Mouse (Mus musculus) embryonic fibroblast, embryonic 13.5 days (primary cell): ENCODE results near the gene Kctd10. TPM values are rescaled to one million over a fixed set of nuclear protein-coding genes. Genes with fewer than 3 reads are reported as not detected.
A peak's percentile ranks its signal among the peaks of the same experiment; 100 is the strongest.

Experiments
- H3K27ac ChIP-seq: 2 replicates; pipeline ENCODE4 v1.5.1; 2012; ENCODE audit warnings: low read length, control low read depth, inconsistent platforms; ENCODE audit not compliant: insufficient read depth
- H3K4me1 ChIP-seq: 2 replicates; pipeline ENCODE4 v1.6.1; 2011; ENCODE audit warnings: low read length; ENCODE audit not compliant: control insufficient read depth, insufficient read depth
- H3K4me3 ChIP-seq: 2 replicates; pipeline ENCODE4 v1.5.1; 2011; ENCODE audit warnings: mild to moderate bottlenecking, control low read depth, low read length; ENCODE audit not compliant: insufficient read depth
- CTCF ChIP-seq: IDR thresholded peaks from 2 replicates; pipeline ENCODE4 v1.5.1; 2011; ENCODE audit warnings: mild to moderate bottlenecking, control low read depth, low read length, moderate library complexity, borderline replicate concordance; ENCODE audit not compliant: insufficient read depth
- POLR2A ChIP-seq: IDR thresholded peaks from 2 replicates; pipeline ENCODE4 v1.6.1; 2011; ENCODE audit warnings: low read depth, mild to moderate bottlenecking, control low read depth, low read length, moderate library complexity
- polyA plus RNA-seq: library from polyadenylated mRNA; stranded (reverse); fragments of >200 nt; gene quantifications from 2 replicates; pipeline ENCODE4 v1.2.4, GENCODE M21; 2011; ENCODE audit warnings: low read depth; ENCODE audit not compliant: missing spikeins, insufficient read length

The Kctd10 gene
- polyA plus RNA-seq, 1 experiment, result 165 TPM

- TF ChIP-seq POLR2A (no peak), CTCF (no peak)
- Histone ChIP-seq H3K4me3 (no peak overlapping the region), H3K27ac (no peak overlapping the region), H3K4me1 (no peaks in the 10 kb centered on the region)
These were observed 21.5 kb downstream of the Kctd10 start for GRCm38 (mm10) chr5:114358833-114359232.

- Histone ChIP-seq H3K4me3 (no peak overlapping the region), H3K27ac (peak overlapping the region; percentile 89), H3K4me1 (no peaks in the 10 kb centered on the region)
- peak; percentile 41; the same call in 1 of the 2 replicates for TF ChIP-seq POLR2A
- no peak for TF ChIP-seq CTCF
These were observed 23.2 kb downstream of the Kctd10 start for GRCm38 (mm10) chr5:114356936-114357751.

- Histone ChIP-seq H3K4me3 (no peak overlapping the region), H3K27ac (peak overlapping the region; percentile 89), H3K4me1 (no peaks in the 10 kb centered on the region)
- no peak for TF ChIP-seq POLR2A
- TF ChIP-seq CTCF, result peak; percentile 69
These were observed 23.9 kb downstream of the Kctd10 start for GRCm38 (mm10) chr5:114356250-114356935.

GRCm38 (mm10) chr5:114351490-114351889, 28.8 kb downstream of the Kctd10 start:
- no peaks in the 10 kb centered on the region for H3K4me1 ChIP-seq
- no peak overlapping the region for H3K27ac ChIP-seq
- no peak overlapping the region for H3K4me3 ChIP-seq
- peak; percentile 12; the same call in 1 of the 2 replicates for TF ChIP-seq CTCF
- TF ChIP-seq POLR2A, result no peak

- H3K4me1 ChIP-seq, result no peaks in the 10 kb centered on the region
- TF ChIP-seq CTCF (no peak), POLR2A (no peak)
- no peak overlapping the region for H3K27ac ChIP-seq
- H3K4me3 ChIP-seq, result no peak overlapping the region
These were observed 33.3 kb downstream of the Kctd10 start for GRCm38 (mm10) chr5:114347005-114347404.

GRCm38 (mm10) chr5:114345538-114345937, 34.8 kb downstream of the Kctd10 start:
- Histone ChIP-seq H3K4me3 (no peak overlapping the region), H3K27ac (no peak overlapping the region), H3K4me1 (no peaks in the 10 kb centered on the region)
- TF ChIP-seq CTCF, result no peak
- TF ChIP-seq POLR2A, result no peak

- Histone ChIP-seq H3K4me1 (no peaks in the 10 kb centered on the region), H3K4me3 (no peak overlapping the region), H3K27ac (no peak overlapping the region)
- TF ChIP-seq POLR2A, result no peak
These were observed 36.7 kb downstream of the Kctd10 start for GRCm38 (mm10) chr5:114343612-114344011.

- no peak for TF ChIP-seq POLR2A
- TF ChIP-seq CTCF, result no peak
- Histone ChIP-seq H3K4me3 (no peak overlapping the region), H3K4me1 (no peaks in the 10 kb centered on the region), H3K27ac (no peak overlapping the region)
These were observed 37.3 kb downstream of the Kctd10 start for GRCm38 (mm10) chr5:114342996-114343395.

- Histone ChIP-seq H3K4me3 (no peak overlapping the region), H3K4me1 (no peaks in the 10 kb centered on the region), H3K27ac (no peak overlapping the region)
These were observed 56.4 kb downstream of the Kctd10 start for GRCm38 (mm10) chr5:114323791-114324507.

GRCm38 (mm10) chr5:114323105-114323790, 57.1 kb downstream of the Kctd10 start:
- TF ChIP-seq CTCF (no peak), POLR2A (no peak)
- Histone ChIP-seq H3K27ac (no peak overlapping the region), H3K4me3 (no peak overlapping the region), H3K4me1 (no peaks in the 10 kb centered on the region)

More at GRCm38 (mm10) chr5:114323791-114324507, 56.4 kb downstream of the Kctd10 start:
- TF ChIP-seq POLR2A (no peak), CTCF (peak; percentile 11; the same call in 1 of the 2 replicates)

Other genes with a start within 250 kb of the Kctd10 start
- gene Acacb, start 234.0 kb downstream of the Kctd10 start, polyA plus RNA-seq, result 1.4 and 1.6 TPM in 2 replicates
- gene Foxn4, start 106.7 kb downstream of the Kctd10 start, polyA plus RNA-seq, result not detected in 2 replicates
- 1.6 and 2.5 TPM in 2 replicates for gene Myo1h, start 91.3 kb downstream of the Kctd10 start, polyA plus RNA-seq
- 45.5 and 45.7 TPM in 2 replicates for gene Ube3b, start 99 bp upstream of the Kctd10 start, polyA plus RNA-seq
- gene Mmab, start 63.6 kb upstream of the Kctd10 start, polyA plus RNA-seq, result 18.7 and 24.1 TPM in 2 replicates
- 24.4 and 26.3 TPM in 2 replicates for gene Mvk, start 63.8 kb upstream of the Kctd10 start, polyA plus RNA-seq
- 0.18 TPM in 1 of 2 replicates, not detected in the other for gene Fam222a, start 187.5 kb upstream of the Kctd10 start, polyA plus RNA-seq